Mouse (Mus musculus): ENCODE measurements around the gene Glis2.
A peak's percentile ranks its signal among the peaks of the same experiment; 100 is the strongest.

Glis2 gene

GRCm38 (mm10) chr16:4602766-4603452 lies 8.4 kb downstream of the Glis2 start:
- peak in 1 of 2 experiments; percentile 70 for DNase-seq (ENCODE audit: inconsistent age in 2 of 2, low spot score in 1 of 2)

GRCm38 (mm10) chr16:4603453-4603837 lies 8.9 kb downstream of the Glis2 start:
- no peak for DNase-seq (ENCODE audit: inconsistent age in 2 of 2, low spot score in 1 of 2)

DNA sequence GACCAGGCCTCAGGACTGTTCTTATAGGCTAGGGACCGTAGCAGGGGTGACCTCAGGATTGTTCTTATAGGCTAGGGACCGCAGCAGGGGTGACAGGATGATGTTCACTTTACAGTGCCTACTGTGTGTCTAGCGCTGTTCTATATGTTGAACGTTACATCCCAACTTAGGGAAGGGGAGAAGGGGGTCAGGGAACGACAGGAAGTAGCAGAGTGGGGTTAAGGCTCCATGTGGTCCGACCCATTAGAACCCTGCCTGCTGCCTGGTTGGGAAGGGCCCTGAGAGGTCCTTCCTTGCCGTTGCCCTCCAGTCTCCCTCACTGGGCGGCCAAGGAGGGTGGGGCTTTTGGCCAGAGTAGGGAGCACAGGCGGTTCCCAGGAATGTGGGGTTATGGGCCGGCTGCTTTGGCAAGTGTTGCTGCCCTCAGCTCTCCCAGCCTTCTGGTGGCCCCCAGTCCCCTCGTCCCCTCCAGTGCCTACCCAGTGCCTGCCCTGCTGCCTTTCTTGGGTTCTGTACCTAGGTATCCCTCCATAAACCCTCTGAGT lies 9.9 kb downstream of the Glis2 start:
- no peak for DNase-seq (ENCODE audit: inconsistent age in 2 of 2, low spot score in 1 of 2)

DNA sequence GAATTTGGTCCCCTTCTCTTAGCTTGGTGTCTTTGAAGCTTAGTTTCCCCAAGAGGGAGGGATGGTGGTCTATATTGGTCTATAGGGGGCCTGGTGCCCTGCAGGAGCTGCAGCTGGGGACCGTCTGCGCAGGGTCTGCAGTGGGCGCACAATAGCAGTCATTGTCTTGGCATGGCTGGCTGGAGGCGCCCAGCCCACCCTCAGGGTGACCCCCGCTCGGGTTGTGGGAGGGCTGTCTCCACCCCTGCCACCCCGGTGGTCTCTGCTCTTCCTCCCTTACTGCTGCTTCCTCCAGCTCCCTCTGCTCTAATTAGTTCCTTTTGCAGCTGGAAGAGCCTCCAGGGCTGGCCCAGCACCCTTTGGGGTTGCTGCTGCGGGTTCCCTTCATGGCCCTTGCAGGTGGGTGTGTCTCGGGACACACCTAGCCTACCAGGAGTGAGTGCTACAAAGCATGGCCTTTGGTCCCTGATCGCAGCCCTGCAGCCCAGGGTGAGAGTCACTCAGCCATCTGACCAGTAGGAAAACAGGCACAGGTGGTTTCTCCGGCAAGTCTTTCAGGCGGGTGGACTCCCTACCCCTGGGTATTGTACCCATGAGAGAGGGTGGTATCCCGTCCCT lies 11.1 kb downstream of the Glis2 start:
- DNase-seq (ENCODE audit: inconsistent age in 2 of 2, low spot score in 1 of 2): no peak

- DNase-seq (ENCODE audit: inconsistent age in 2 of 2, low spot score in 1 of 2): peak; percentile 49 to 81
These were observed 12.0 kb downstream of the Glis2 start for GRCm38 (mm10) chr16:4606431-4607084.

DNA sequence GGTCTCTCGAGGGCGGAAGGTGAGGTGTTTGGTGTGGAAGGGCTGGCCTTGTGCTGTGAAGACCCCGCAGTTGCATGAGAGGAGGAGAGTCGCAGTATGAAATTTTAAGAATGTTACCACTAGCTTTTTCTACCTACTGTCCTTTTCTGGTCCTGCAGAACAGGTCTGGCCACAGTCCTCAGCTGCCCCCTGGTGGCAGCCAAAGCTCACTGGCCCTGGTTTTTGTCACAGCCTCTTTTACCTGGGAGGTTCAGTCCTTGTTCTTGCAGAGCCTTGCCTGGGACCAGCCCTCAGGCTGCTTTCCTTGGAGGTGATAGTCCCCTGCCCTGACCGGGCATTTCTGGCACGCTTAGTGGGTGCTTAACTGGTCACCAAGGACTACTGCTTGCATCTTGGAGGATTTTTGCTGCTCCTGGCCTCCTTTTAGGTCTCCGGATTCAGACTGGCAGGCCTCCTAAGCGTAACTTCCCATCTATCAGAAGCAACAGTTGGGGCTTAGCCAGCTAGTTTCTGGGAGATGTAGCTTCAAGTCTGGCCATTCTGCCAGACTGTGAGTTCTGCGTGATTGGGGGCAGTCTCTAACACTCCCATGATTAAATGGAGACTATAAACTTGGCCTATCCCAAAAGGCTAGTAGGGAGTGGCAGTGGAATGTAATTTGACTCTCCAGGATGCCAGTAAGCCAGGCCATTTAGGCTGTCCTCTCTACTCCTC lies 13.5 kb downstream of the Glis2 start:
- DNase-seq (ENCODE audit: inconsistent age in 2 of 2, low spot score in 1 of 2): peak; percentile 86 to 95

GRCm38 (mm10) chr16:4608532-4609059 lies 14.1 kb downstream of the Glis2 start:
- no peak for DNase-seq (ENCODE audit: inconsistent age in 2 of 2, low spot score in 1 of 2)

DNA sequence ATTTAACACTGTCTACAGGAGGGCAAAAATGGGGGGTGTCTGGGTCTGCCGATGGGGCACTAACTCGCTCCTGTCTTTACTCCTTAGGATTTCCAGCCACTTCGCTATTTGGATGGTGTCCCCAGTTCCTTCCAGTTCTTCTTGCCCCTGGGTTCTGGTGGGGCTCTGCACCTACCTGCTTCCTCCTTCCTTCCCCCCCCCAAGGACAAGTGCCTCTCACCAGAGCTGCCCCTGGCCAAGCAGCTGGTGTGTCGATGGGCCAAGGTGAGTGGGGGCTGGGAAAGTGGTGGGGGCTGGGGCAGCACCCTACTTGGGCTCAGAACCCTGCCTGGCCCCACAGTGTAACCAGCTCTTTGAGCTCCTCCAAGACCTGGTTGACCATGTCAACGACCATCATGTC lies 16.7 kb downstream of the Glis2 start:
- no peak for DNase-seq (ENCODE audit: inconsistent age in 2 of 2, low spot score in 1 of 2)

DNA sequence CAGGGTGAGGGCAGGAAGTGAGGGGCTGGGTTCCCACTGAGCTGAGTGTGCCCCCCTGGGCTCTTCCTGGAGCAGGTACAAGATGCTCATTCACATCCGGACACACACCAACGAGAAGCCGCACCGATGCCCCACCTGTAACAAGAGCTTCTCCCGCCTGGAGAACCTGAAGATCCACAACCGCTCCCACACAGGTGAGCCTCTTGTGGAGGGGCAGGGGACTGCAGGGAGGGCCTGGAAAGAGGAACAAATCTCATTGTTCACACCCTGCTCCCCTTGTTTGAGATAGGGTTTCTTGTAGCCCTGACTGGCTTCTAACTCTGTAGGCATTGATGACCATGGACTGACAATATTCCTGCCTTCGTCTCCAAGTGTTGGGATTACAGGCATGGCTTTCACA lies 17.2 kb downstream of the Glis2 start:
- DNase-seq (ENCODE audit: inconsistent age in 2 of 2, low spot score in 1 of 2): no peak

DNA sequence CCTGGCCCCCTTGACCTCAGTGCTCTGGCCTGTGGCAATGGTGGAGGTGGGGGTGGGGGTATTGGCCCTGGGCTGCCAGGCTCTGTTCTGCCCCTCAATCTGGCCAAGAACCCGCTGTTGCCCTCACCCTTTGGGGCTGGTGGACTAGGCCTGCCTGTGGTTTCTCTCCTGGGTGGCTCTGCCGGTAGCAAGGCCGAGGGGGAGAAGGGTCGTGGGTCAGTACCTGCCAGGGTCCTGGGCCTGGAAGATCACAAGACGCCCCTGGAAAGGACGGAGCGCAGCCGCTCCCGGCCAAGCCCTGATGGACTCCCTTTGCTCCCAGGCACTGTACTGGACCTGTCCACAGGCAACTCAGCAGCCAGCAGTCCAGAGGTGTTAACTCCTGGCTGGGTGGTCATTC lies 19.2 kb downstream of the Glis2 start:
- DNase-seq (ENCODE audit: inconsistent age in 2 of 2, low spot score in 1 of 2): no peak

DNA sequence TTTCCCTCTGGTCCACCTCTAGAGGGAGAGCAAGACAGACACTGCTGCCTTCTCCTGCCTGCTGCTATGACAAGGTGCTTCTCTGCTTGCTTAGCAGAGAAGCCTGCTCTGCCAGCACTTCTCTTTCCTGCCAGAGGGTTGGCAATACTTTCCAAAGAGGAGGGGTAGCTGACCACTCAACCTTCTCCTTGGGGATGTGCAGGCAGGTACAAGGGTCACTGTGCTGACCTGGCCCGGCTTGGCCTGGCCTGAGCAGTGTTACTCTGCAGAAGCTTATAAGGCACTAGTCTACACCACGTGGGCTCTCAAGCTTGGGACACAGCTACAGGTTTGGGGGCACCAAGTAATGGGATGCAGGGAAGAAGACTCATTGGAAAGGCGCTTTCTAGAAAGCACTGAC lies 20.1 kb downstream of the Glis2 start:
- no peak for DNase-seq (ENCODE audit: inconsistent age in 2 of 2, low spot score in 1 of 2)

DNA sequence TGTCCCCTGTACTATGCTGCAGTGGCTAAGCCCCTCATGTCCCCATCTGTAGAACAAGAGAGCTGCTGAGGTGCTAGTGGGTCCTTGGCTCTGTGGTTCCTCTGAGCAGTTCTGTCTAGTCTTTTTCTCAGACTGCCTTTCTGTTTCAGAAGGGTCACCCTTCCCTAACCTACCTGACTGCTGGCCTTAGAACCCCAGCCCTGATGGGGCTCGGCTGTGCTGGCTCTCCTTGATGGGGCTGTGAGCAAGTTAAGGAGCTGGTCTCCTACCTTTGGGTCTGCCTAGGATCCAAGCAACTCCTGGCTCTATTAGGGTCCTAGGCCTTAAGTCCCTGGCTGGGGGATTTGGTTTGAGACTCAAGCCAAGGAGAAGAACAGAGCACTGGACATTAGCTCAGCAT lies 20.8 kb downstream of the Glis2 start:
- DNase-seq (ENCODE audit: inconsistent age in 2 of 2, low spot score in 1 of 2): no peak

DNA sequence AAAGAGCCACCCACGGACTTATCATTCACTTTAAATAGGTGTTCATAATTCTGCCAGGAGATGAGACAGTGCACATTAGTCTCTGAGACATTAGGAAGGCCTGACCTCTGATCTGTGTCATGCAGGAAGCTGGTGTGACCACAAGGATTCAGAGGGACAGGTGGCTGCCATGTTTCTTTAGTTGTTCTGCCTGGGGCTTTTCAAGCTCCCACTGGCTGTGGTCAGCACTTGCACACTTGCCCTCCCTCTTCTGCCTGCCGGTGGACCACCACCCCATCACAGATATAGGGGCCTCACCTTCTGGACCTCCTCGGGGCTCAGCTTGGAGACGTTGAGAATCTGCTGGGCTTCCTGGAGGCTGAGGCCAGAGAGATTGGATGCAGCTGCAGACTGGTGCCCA lies 22.3 kb downstream of the Glis2 start:
- DNase-seq (ENCODE audit: inconsistent age in 2 of 2, low spot score in 1 of 2): no peak

DNA sequence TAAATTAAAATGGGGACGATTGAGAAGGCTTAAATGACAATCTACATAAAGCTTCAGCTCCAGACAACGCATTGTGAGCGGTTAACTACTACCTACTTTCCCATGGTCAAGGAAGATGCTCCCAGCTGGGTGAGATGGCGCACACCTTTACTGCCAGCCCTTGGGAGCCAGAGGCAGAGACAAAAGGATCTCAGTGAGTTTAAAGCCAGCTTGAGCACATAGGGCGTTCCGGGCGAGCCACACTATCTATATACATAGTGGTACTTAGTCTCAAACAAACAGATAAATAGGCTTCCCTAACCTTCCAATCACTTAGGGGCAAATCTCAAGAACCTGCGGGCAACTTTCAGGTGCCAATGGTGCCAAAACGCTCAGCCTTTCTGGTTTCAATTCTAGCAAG lies 29.6 kb downstream of the Glis2 start:
- DNase-seq (ENCODE audit: inconsistent age in 2 of 2, low spot score in 1 of 2): no peak

- peak; percentile 95 to 98 for DNase-seq (ENCODE audit: inconsistent age in 2 of 2, low spot score in 1 of 2)
These were observed 30.1 kb downstream of the Glis2 start, which contains the start of gene Pam16 for GRCm38 (mm10) chr16:4624481-4625110. Pam16 (minus strand) TSS chr16:4624988.

- DNase-seq (ENCODE audit: inconsistent age in 2 of 2, low spot score in 1 of 2): no peak
These were observed 32.6 kb downstream of the Glis2 start for GRCm38 (mm10) chr16:4627105-4627504.

- no peak for DNase-seq (ENCODE audit: inconsistent age in 2 of 2, low spot score in 1 of 2)
These were observed 34.4 kb downstream of the Glis2 start for GRCm38 (mm10) chr16:4628898-4629419.

DNA sequence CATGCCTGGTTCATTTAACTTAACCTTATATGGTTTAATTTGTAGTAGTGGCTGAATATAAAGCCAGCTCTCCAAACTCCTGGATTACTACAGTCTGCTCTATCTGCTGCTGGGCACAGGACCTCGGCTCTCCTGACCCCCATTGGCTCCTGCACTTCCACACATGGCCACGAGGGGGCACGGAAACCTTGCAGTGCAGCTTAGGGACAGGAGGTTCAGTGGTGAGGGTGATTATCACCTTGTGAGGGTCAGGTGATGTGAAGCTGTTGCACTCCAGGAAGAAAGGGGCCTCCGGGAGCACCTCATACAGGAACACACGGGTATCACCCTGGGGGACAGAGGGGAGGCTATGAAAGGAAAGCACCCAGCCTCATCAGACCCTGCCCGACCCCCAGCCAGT lies 35.4 kb downstream of the Glis2 start:
- DNase-seq (ENCODE audit: inconsistent age in 2 of 2, low spot score in 1 of 2): peak; percentile 78 to 94

GRCm38 (mm10) chr16:4632050-4632449 lies 37.5 kb downstream of the Glis2 start:
- DNase-seq (ENCODE audit: inconsistent age in 2 of 2, low spot score in 1 of 2): no peak

DNA sequence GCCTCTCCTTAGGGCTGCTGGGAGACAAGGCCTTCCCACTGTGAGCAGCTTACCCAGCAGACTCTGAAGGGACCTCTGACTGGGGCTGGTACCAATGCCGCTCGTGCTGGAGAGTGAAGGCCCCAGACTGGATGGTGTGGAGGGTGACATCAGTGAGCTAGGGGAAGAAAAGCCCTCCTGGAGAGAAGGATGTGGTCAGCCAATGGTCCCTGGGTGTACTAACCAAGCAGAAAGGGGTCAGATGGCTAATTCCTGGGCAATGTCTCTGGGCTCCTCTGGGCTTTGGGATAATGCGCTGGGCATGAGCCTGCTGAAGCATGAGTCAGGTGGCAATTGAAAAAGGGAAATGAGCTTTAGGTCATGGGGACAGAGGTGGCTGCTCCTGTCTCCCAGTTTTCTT lies 39.1 kb downstream of the Glis2 start:
- DNase-seq (ENCODE audit: inconsistent age in 2 of 2, low spot score in 1 of 2): no peak
